Mouse (Mus musculus) G1E (cell line): Measurements from ENCODE around the gene Akap13. TPM values are rescaled to one million over a fixed set of nuclear protein-coding genes. Genes with fewer than 3 reads are reported as not detected.

Experiments used
- ATAC-seq: 2 replicates; pipeline ENCODE4 v1.8.0; 2016; ENCODE audit warnings: mild to moderate bottlenecking; ENCODE audit not compliant: insufficient number of reproducible peaks, poor library complexity, low FRiP score, severe bottlenecking; ENCODE audit errors: extremely low read depth
- DNase-seq: peaks from one replicate; pipeline ENCODE4 v3.0.0; 2012; ENCODE audit warnings: low spot score
- H3K27me3 ChIP-seq: 2 replicates; pipeline ENCODE4 v1.6.1; 2012; ENCODE audit warnings: mild to moderate bottlenecking, low read length, inconsistent platforms; ENCODE audit not compliant: insufficient read depth
- H3K36me3 ChIP-seq: replicated peaks from 2 replicates; pipeline ENCODE3; 2012; ENCODE audit warnings: mild to moderate bottlenecking, inconsistent platforms
- H3K4me1 ChIP-seq: 2 replicates; pipeline ENCODE4 v1.6.1; 2012; ENCODE audit warnings: low read depth, low read length, inconsistent platforms, mixed read lengths; ENCODE audit not compliant: insufficient read depth
- H3K4me3 ChIP-seq: 2 replicates; pipeline ENCODE4 v1.5.1; 2012; ENCODE audit warnings: low read depth, mild to moderate bottlenecking, inconsistent platforms, low read length, moderate library complexity, mixed read lengths
- H3K9me3 ChIP-seq: replicated peaks from 2 replicates; pipeline ENCODE4 v1.6.1; 2012; ENCODE audit warnings: inconsistent platforms
- CTCF ChIP-seq: IDR thresholded peaks from 2 replicates; pipeline ENCODE4 v1.5.1; 2012; ENCODE audit warnings: low read depth, low read length, inconsistent platforms, mixed read lengths
- GATA1 ChIP-seq: IDR thresholded peaks from 2 replicates; pipeline ENCODE4 v1.6.1; 2012; ENCODE audit warnings: borderline replicate concordance, low read length, inconsistent platforms, mixed read lengths
- GATA2 ChIP-seq: IDR thresholded peaks from 2 replicates; pipeline ENCODE4 v1.6.1; 2012; ENCODE audit warnings: low read depth, low read length, inconsistent platforms, borderline replicate concordance
- POLR2AphosphoS5 ChIP-seq: IDR thresholded peaks from 2 replicates; pipeline ENCODE4 v1.6.1; 2012; ENCODE audit warnings: low read depth, low read length, inconsistent platforms; ENCODE audit not compliant: insufficient replicate concordance
- TAL1 ChIP-seq: conservative IDR thresholded peaks from 2 replicates; pipeline ENCODE4 v1.6.1; 2012; ENCODE audit warnings: low read depth, low read length, inconsistent platforms, mixed read lengths
- polyA plus RNA-seq: library from polyadenylated mRNA; stranded (reverse); fragments of >175 nt; gene quantifications from 2 replicates; pipeline ENCODE4 v1.2.3, GENCODE M21; 2012
- total RNA-seq, 2 experiments: library from RNA; stranded (forward) in 1 of 2; stranded (reverse) in 1 of 2; fragments of 200-1000 nt in 1 of 2; fragments of >200 nt in 1 of 2; fragmentation: Nextera tagmentation in 1 of 2; gene quantifications; 2 replicates each; pipeline ENCODE4 v1.2.3; 2014 to 2017

Akap13 gene
- total and polyA plus RNA-seq, 3 experiments = 2.8 to 123 (median 47.0) TPM

- H3K9me3 ChIP-seq = no peaks in the 10 kb centered on the region
- H3K27me3 ChIP-seq = no peaks in the 10 kb centered on the region
- ATAC-seq = peak; percentile 22; the same call in 1 of the 2 replicates
- H3K36me3 ChIP-seq = peaks cover 16% of the 10 kb centered on the region
- peaks cover 2% of the 10 kb centered on the region; the same call in 1 of the 2 replicates for H3K4me1 ChIP-seq
- DNase-seq = peak; percentile 7
- no peak overlapping the region for H3K4me3 ChIP-seq
- TF ChIP-seq POLR2AphosphoS5 (no peak), GATA1 (no peak), TAL1 (no peak), GATA2 (no peak), CTCF (0 out of 2 replicates have a peak, but pooled peaks have one; percentile 9)
These were observed 184.2 kb downstream of the Akap13 start for GRCm38 (mm10) chr7:75639541-75639940.

- Histone ChIP-seq H3K36me3 (peaks cover 18% of the 10 kb centered on the region), H3K4me1 (peaks cover 4% of the 10 kb centered on the region; the same call in 1 of the 2 replicates), H3K27me3 (no peaks in the 10 kb centered on the region), H3K4me3 (no peak overlapping the region), H3K9me3 (no peaks in the 10 kb centered on the region)
- TF ChIP-seq GATA2 (no peak), GATA1 (no peak), TAL1 (no peak), CTCF (no peak), POLR2AphosphoS5 (no peak)
- DNase-seq (no peak), ATAC-seq (no peak)
These were observed 184.7 kb downstream of the Akap13 start for GRCm38 (mm10) chr7:75640074-75640473.

- DNase-seq = no peak
These were observed 185.3 kb downstream of the Akap13 start for GRCm38 (mm10) chr7:75640671-75641070.

GRCm38 (mm10) chr7:75641415-75642177 is 186.3 kb downstream of the Akap13 start:
- Histone ChIP-seq H3K4me3 (no peak overlapping the region), H3K9me3 (no peaks in the 10 kb centered on the region), H3K36me3 (peaks cover 15% of the 10 kb centered on the region), H3K4me1 (peaks cover 4% of the 10 kb centered on the region; the same call in 1 of the 2 replicates), H3K27me3 (no peaks in the 10 kb centered on the region)
- ATAC-seq (no peak), DNase-seq (no peak)
- TF ChIP-seq POLR2AphosphoS5 = no peak
- TF ChIP-seq CTCF = no peak
- TF ChIP-seq TAL1 = no peak
- no peak for TF ChIP-seq GATA2
- TF ChIP-seq GATA1 = no peak

More at GRCm38 (mm10) chr7:75640671-75641070, 185.3 kb downstream of the Akap13 start:
- Histone ChIP-seq H3K9me3 (no peaks in the 10 kb centered on the region), H3K4me1 (peaks cover 4% of the 10 kb centered on the region; the same call in 1 of the 2 replicates), H3K27me3 (no peaks in the 10 kb centered on the region), H3K4me3 (no peak overlapping the region), H3K36me3 (peaks cover 15% of the 10 kb centered on the region)
- TF ChIP-seq GATA2 = no peak
- no peak for TF ChIP-seq CTCF
- TF ChIP-seq POLR2AphosphoS5 = no peak
- no peak for TF ChIP-seq GATA1
- TF ChIP-seq TAL1 = no peak
- no peak for ATAC-seq

GRCm38 (mm10) chr7:75642178-75642777 is 186.9 kb downstream of the Akap13 start:
- peaks cover 15% of the 10 kb centered on the region for H3K36me3 ChIP-seq
- no peaks in the 10 kb centered on the region for H3K9me3 ChIP-seq
- H3K4me3 ChIP-seq = no peak overlapping the region
- no peaks in the 10 kb centered on the region for H3K27me3 ChIP-seq
- peaks cover 4% of the 10 kb centered on the region; the same call in 1 of the 2 replicates for H3K4me1 ChIP-seq
- DNase-seq = no peak
- no peak for ATAC-seq
- TF ChIP-seq CTCF = no peak
- no peak for TF ChIP-seq POLR2AphosphoS5
- TF ChIP-seq GATA2 = no peak
- no peak for TF ChIP-seq GATA1
- no peak for TF ChIP-seq TAL1

GRCm38 (mm10) chr7:75642846-75643563 is 187.7 kb downstream of the Akap13 start:
- H3K4me3 ChIP-seq = no peak overlapping the region
- no peak for ATAC-seq
- no peak for DNase-seq
- peaks cover 4% of the 10 kb centered on the region; the same call in 1 of the 2 replicates for H3K4me1 ChIP-seq
- peaks cover 15% of the 10 kb centered on the region for H3K36me3 ChIP-seq
- no peak for TF ChIP-seq TAL1
- TF ChIP-seq POLR2AphosphoS5 = no peak
- no peak for TF ChIP-seq GATA1
- no peak for TF ChIP-seq CTCF
- no peak for TF ChIP-seq GATA2
- no peaks in the 10 kb centered on the region for H3K9me3 ChIP-seq
- H3K27me3 ChIP-seq = no peaks in the 10 kb centered on the region
